ENCODE assay signal across 15 mouse cellular contexts in genomic region chr4:154480544-154481260, GRCm38 (mm10).
DNase-seq lines count a peak whose midpoint lies in the region; ATAC-seq lines count a peak whose summit lies in the region.
"Had no signal": no experiment of that assay in that cellular context is flagged by ENCODE, and none has a peak within 500 bp of the region (broad histone marks: within the 10 kb centered on the region; RNA-seq: fewer than 3 reads in every experiment).

No protein-coding gene starts in this region.

- H3K4me1 ChIP-seq in heart, embryonic 14.5 days (ENCODE audit: control insufficient read depth in 2 of 2, insufficient read depth in 2 of 2, low read length in 2 of 2) = peaks cover 41 to 53% of the 10 kb centered on the region in 2 experiments
- H3K4me1 ChIP-seq in kidney, embryonic 16.5 days (ENCODE audit: insufficient read depth, low read length) = peaks cover 61% of the 10 kb centered on the region
- peaks cover 27% of the 10 kb centered on the region for H3K4me1 ChIP-seq in embryonic facial prominence, embryonic 15.5 days
- H3K4me1 ChIP-seq: megakaryocyte, embryonic 14.5 days had no signal

- H3K4me3 ChIP-seq in heart, embryonic 14.5 days (ENCODE audit: control insufficient read depth in 1 of 2, insufficient read depth in 1 of 2, low read depth in 1 of 2, low read length in 2 of 2) = no peak overlapping the region
- H3K4me3 ChIP-seq in kidney, embryonic 16.5 days (ENCODE audit: low read length) = no peak overlapping the region
- no peak overlapping the region for H3K4me3 ChIP-seq in embryonic facial prominence, embryonic 15.5 days (replicated peaks)
- H3K4me3 ChIP-seq: megakaryocyte, embryonic 14.5 days had no signal

- intact Hi-C loops in heart, postnatal 14 days (cut with DNase I) = no loop called here

- H3K27ac ChIP-seq in heart, embryonic 14.5 days (replicated peaks in 1 of 2; ENCODE audit: control insufficient read depth in 1 of 2, insufficient read depth in 1 of 2, low read depth in 2 of 2, low read length in 2 of 2) = peak overlapping the region; percentile 24 to 35
- H3K27ac ChIP-seq in kidney, embryonic 16.5 days (ENCODE audit: low read length) = peak overlapping the region; percentile 90
- peak overlapping the region; percentile 12 for H3K27ac ChIP-seq in embryonic facial prominence, embryonic 15.5 days (replicated peaks)
- H3K27ac ChIP-seq: hindbrain, embryonic 14.5 days; liver, embryonic 14.5 days had no signal

- no peak for ATAC-seq in heart, embryonic 14.5 days (ENCODE audit: insufficient number of reproducible peaks, insufficient read depth, low FRiP score, low read depth)
- no peak for ATAC-seq in kidney, embryonic 16.5 days (ENCODE audit: low FRiP score, low TSS enrichment)
- no peak for ATAC-seq in embryonic facial prominence, embryonic 15.5 days (ENCODE audit: insufficient number of reproducible peaks, low FRiP score, low TSS enrichment, low read depth)
- no peak for ATAC-seq in erythroblast, adult 5-6 weeks (replicated peaks; ENCODE audit: low FRiP score, poor library complexity, severe bottlenecking)
- ATAC-seq: midbrain, embryonic 16.5 days had no signal

- H3K9ac ChIP-seq in heart, embryonic 14.5 days (ENCODE audit: low read length) = peak overlapping the region; percentile 39; the same call in 1 of the 2 replicates
- no peak overlapping the region for H3K9ac ChIP-seq in kidney, embryonic 16.5 days (replicated peaks; ENCODE audit: low read length)
- H3K9ac ChIP-seq in embryonic facial prominence, embryonic 15.5 days = no peak overlapping the region
- H3K9ac ChIP-seq: hindbrain, embryonic 14.5 days; liver, embryonic 14.5 days had no signal

- no peak for DNase-seq in heart, postnatal 14 days
- no peak for DNase-seq in kidney, adult 8-10 months
- peak; percentile 27 for DNase-seq in lung, postnatal 36 days
- DNase-seq: cerebellum, postnatal 14 days; gastrocnemius, postnatal 25 days; right cerebral cortex, postnatal 14 days; thymus, adult 18-20 months had no signal

- peak overlapping the region; percentile 23; the same call in 1 of the 2 replicates for H3K4me2 ChIP-seq in heart, embryonic 14.5 days (ENCODE audit: low read length)
- no peak overlapping the region for H3K4me2 ChIP-seq in kidney, embryonic 16.5 days (replicated peaks; ENCODE audit: low read depth, low read length)
- no peak overlapping the region for H3K4me2 ChIP-seq in embryonic facial prominence, embryonic 15.5 days (replicated peaks)
- H3K4me2 ChIP-seq: hindbrain, embryonic 14.5 days had no signal

- H3K9me3 ChIP-seq in heart, embryonic 14.5 days (ENCODE audit: control insufficient read depth, low read length) = no peaks in the 10 kb centered on the region
- no peaks in the 10 kb centered on the region for H3K9me3 ChIP-seq in kidney, embryonic 16.5 days (ENCODE audit: low read length)
- H3K9me3 ChIP-seq in embryonic facial prominence, embryonic 15.5 days (replicated peaks) = no peaks in the 10 kb centered on the region
- H3K9me3 ChIP-seq: megakaryocyte, embryonic 14.5 days had no signal

- H3K27me3 ChIP-seq in heart, embryonic 14.5 days (ENCODE audit: control insufficient read depth, insufficient read depth, low read length) = no peaks in the 10 kb centered on the region
- peaks cover 53% of the 10 kb centered on the region for H3K27me3 ChIP-seq in kidney, embryonic 16.5 days (ENCODE audit: insufficient read depth, low read length)
- H3K27me3 ChIP-seq in embryonic facial prominence, embryonic 15.5 days = peaks cover 52% of the 10 kb centered on the region

- H3K36me3 ChIP-seq in heart, embryonic 14.5 days (ENCODE audit: control insufficient read depth, insufficient read depth, low read length) = peaks cover 5% of the 10 kb centered on the region
- no peaks in the 10 kb centered on the region for H3K36me3 ChIP-seq in kidney, embryonic 16.5 days (ENCODE audit: insufficient read depth, low read length)
- no peaks in the 10 kb centered on the region for H3K36me3 ChIP-seq in embryonic facial prominence, embryonic 15.5 days

- WGBS in heart, embryonic 14.5 days = 32% methylated on average over 9 of the region's 9 CpGs
- WGBS in kidney, embryonic 16.5 days = 58% methylated on average over 9 of the region's 9 CpGs
- 59% methylated on average over 9 of the region's 9 CpGs for WGBS in embryonic facial prominence, embryonic 15.5 days

Comparison
In these comparisons a context has a peak if more than half of its experiments do, and no peak if none do; other contexts are left out.
1. H3K27ac ChIP-seq: peak in every context shown above with its lines; median percentile 90 in kidney, embryonic 16.5 days; 30 in heart, embryonic 14.5 days; 12 in embryonic facial prominence, embryonic 15.5 days.